Mouse (Mus musculus) liver, embryonic 11.5 days (tissue): ENCODE results near the gene Trim65. TPM values are rescaled to one million over a fixed set of nuclear protein-coding genes. Genes with fewer than 3 reads are reported as not detected.
A peak's percentile ranks its signal among the peaks of the same experiment; 100 is the strongest.

Experiments
- ATAC-seq: fragments of 200-750 bp; cut with Nextera tagmentation; replicated peaks from 2 replicates; pipeline ENCODE4 v1.8.0; 2017; ENCODE audit warnings: moderate number of reproducible peaks, mild to moderate bottlenecking, moderate TSS enrichment, moderate library complexity; ENCODE audit not compliant: low FRiP score
- DNase-seq: peaks from one replicate; pipeline ENCODE4 v3.0.0-alpha.2; 2017; ENCODE audit warnings: low spot score
- H3K27ac ChIP-seq: fragments of 300-500 bp; sonication (generic); 2 replicates; pipeline ENCODE4 v1.5.1; 2014; ENCODE audit warnings: mild to moderate bottlenecking, low read depth, low read length, control low read depth
- H3K27me3 ChIP-seq: fragments of 300-500 bp; sonication (generic); replicated peaks from 2 replicates; pipeline ENCODE4 v1.6.1; 2014; ENCODE audit warnings: low read length, mixed read lengths; ENCODE audit not compliant: control insufficient read depth, insufficient read depth
- H3K36me3 ChIP-seq: fragments of 300-500 bp; sonication (generic); 2 replicates; pipeline ENCODE4 v1.6.1; 2014; ENCODE audit warnings: mild to moderate bottlenecking, low read length, moderate library complexity, mixed read lengths; ENCODE audit not compliant: control insufficient read depth, insufficient read depth
- H3K4me1 ChIP-seq: fragments of 300-500 bp; sonication (generic); replicated peaks from 2 replicates; pipeline ENCODE4 v1.6.1; 2014; ENCODE audit warnings: low read length, mixed read lengths; ENCODE audit not compliant: control insufficient read depth, insufficient read depth
- H3K4me2 ChIP-seq: fragments of 300-500 bp; sonication (generic); 2 replicates; pipeline ENCODE4 v1.6.1; 2014; ENCODE audit warnings: mild to moderate bottlenecking, control low read depth, moderate library complexity
- H3K4me3 ChIP-seq: fragments of 300-500 bp; sonication (generic); 2 replicates; pipeline ENCODE4 v1.5.1; 2014; ENCODE audit warnings: low read depth, low read length, control low read depth
- H3K9ac ChIP-seq: fragments of 300-500 bp; sonication (generic); 2 replicates; pipeline ENCODE4 v1.6.1; 2014; ENCODE audit warnings: low read depth, low read length, control low read depth
- H3K9me3 ChIP-seq: fragments of 300-500 bp; sonication (generic); 2 replicates; pipeline ENCODE4 v1.6.1; 2016; ENCODE audit warnings: low read length, inconsistent platforms, mixed read lengths; ENCODE audit not compliant: control insufficient read depth
- WGBS: fragments of 180-500 bp; shearing (Covaris S2); extraction: QIAGEN DNeasy Blood & Tissue Kit; methylation state at CpG from one replicate; pipeline ENCODE4 v1.1.7; 2014; 5-methylcytosine and 5-hydroxymethylcytosine counted together
- polyA plus RNA-seq: library from polyadenylated mRNA; unstranded; fragments of >200 nt; fragmentation: Nextera tagmentation; extraction: Ambion mirVana; gene quantifications from 2 replicates; pipeline ENCODE4 v1.2.1, GENCODE M21; 2014

Gene Trim65
- polyA plus RNA-seq, 1 experiment from 2014 or later = 3.5 TPM

DNA sequence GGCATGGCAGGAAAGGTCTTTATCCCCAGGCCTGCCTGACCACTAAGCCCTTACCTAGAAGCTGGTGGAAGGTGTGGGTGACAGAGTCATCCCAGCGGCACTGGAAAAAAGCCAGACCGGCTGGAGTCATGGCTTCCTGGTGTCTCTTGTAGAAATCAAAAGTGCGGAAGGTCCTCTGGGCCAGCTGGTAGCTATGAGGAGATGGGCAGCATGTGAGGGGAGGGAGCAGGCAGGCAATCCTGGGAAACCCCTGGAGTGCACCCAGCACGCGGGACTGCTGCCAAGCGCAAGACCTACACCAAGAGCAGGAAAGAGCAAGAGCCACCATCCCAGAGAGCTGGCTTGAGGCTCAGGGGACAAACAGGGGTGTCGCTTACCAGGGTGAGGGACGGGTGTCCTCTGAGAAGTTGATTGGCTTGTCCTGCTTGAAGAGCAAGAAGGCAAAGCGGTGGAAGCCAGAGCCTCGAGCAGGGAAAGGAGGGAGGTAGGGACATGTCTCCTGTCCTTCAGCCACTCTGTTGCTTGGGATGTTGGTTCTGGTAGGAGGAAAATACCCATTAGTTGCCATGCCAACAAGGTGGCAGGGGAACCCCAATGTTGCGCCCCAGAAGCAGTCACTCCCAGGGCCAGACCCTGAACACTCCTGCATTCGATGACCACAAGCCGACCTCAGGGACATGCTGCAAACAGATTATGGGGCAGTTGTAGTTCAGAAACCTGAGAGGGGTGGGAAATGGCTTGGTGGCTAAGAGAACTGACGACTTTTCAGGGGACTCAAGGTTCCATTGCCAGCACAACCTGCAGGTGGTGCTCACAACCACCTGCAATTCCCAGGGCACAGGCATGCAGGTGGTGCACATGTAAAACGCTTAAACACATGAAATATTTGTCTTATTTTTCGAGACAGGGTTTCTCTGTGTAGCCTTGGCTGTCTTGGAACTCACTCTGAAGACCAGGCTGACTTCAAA is 1.7 kb upstream of the Trim65 start:
- DNase-seq = no peak
- Histone ChIP-seq H3K4me1 (peaks cover 13% of the 10 kb centered on the region), H3K9me3 (no peaks in the 10 kb centered on the region), H3K36me3 (peaks cover 21% of the 10 kb centered on the region), H3K4me2 (no peak overlapping the region), H3K27ac (no peak overlapping the region), H3K27me3 (no peaks in the 10 kb centered on the region), H3K9ac (0 out of 2 replicates have a peak overlapping the region, but pooled peaks have one; percentile 20), H3K4me3 (no peak overlapping the region)
- 85% methylated on average over 16 of the region's 16 CpGs for WGBS
- ATAC-seq = no peak

DNA sequence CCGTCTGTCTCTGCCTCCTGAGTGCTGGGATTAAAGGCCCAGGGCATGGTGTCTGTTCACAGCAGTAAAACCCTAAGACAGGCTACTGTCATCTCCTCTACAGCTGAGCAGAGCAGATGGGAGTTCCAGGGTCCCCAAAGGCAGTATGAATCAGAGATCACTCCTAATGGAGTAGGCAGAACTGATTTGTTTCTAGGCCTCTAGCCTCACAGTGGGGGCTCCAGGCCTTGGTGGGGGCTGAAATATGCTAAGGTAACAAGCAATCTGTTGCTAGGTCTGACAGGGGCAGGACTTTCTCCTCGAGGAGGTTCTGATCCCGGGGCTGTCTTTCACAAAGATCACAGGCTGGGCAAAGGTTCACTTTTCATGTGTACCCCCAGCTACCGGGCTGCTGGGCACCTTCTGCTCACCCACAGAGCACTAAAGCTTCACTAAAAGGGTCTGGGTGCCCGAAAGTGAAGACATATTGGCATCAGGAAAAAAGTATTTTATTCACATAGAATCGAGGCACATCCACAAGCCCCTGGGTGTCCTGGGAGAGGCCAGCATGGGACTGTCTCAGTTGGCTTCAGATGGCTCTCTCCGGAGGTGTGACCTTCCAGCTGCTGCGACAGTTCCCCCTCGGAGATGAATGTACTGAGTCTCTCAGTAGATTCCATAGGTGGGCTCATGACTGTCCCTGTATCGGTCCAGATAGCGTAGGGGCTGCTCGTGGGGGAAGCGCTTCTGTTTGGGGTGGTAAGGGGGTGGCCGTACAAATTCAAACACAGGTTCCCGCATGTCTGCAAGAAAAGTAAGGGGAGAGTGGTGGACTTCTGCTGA is 632 bp upstream of the Trim65 start:
- H3K9me3 ChIP-seq = no peaks in the 10 kb centered on the region
- ATAC-seq (no peak), DNase-seq (no peak)
- H3K27ac ChIP-seq = peak overlapping the region; percentile 81; the same call in 1 of the 2 replicates
- peak overlapping the region; percentile 80; the same call in 1 of the 2 replicates for H3K9ac ChIP-seq
- WGBS = 83% methylated on average over 15 of the region's 15 CpGs
- peaks cover 21% of the 10 kb centered on the region for H3K36me3 ChIP-seq
- peak overlapping the region; percentile 88 for H3K4me2 ChIP-seq
- H3K4me1 ChIP-seq = peaks cover 19% of the 10 kb centered on the region
- H3K27me3 ChIP-seq = no peaks in the 10 kb centered on the region
- H3K4me3 ChIP-seq = peak overlapping the region; percentile 68

DNA sequence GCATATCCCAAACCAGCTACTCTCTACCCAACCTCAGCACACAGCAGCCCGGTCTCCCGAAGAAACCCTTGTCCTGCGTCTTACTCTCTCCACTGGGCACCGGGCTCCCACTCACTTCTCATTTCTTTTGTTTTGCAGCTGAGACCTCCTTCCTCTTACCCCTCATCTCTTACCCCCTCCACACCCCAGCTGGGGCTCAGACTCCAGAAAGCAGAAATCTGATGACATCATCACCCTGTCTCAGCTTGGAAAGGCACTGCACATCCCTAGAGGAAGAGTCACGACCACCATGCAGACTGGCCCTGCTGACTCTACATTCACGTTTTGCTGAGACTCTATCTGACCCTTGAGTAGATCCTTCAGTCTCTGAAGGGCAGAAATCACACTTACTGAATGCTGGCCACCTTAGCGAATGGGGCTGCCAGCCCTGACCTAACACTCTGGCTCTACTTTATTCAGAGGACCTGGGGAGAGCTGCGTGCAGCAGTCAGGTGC is 888 bp downstream of the Trim65 start:
- no peak for ATAC-seq

DNA sequence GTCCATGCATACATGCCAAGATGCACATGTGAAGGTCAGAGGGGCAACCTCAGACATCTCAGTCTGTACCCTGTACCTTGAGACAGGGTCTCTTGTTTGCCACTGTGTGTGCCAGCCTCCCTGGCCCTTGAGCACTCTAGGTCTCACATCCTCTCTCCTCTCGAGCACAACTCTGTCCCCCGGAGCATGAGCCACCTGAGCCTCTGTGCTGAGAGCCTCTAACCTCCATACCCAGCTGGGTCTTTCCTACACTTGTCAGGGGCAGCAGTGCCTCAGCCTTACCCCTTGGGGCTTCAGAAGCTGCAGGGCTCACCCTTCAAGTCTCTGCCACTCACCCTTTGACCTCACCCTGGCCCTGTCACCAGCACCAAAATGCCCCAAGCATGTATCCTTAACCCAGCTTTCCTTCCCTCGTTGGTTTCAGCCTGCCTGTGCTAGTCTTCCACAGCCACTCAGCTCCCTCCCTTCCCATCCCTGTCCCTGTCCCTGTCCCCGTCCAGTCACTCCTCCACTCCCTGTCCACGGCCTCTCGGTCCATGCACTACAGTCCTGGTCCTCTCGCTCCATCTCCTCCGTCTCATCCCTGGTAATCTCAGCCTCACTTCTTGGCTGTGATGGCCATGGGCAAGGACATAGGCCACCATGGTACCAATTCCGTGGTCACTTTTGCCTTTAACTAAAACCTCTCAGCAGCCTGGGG is 1.7 kb downstream of the Trim65 start:
- Histone ChIP-seq H3K9me3 (no peaks in the 10 kb centered on the region), H3K36me3 (peaks cover 20% of the 10 kb centered on the region), H3K9ac (no peak overlapping the region), H3K4me1 (peaks cover 21% of the 10 kb centered on the region), H3K4me2 (peak overlapping the region; percentile 88), H3K4me3 (no peak overlapping the region; the same call in 1 of the 2 replicates), H3K27me3 (no peaks in the 10 kb centered on the region), H3K27ac (no peak overlapping the region)
- ATAC-seq (no peak), DNase-seq (no peak)
- 78% methylated on average over 9 of the region's 9 CpGs for WGBS

More for the DNA sequence above, 888 bp downstream of the Trim65 start:
- Histone ChIP-seq H3K4me3 (peak overlapping the region; percentile 68), H3K4me2 (peak overlapping the region; percentile 88), H3K27me3 (no peaks in the 10 kb centered on the region), H3K9me3 (no peaks in the 10 kb centered on the region), H3K4me1 (peaks cover 21% of the 10 kb centered on the region), H3K9ac (peak overlapping the region; percentile 80), H3K36me3 (peaks cover 25% of the 10 kb centered on the region), H3K27ac (peak overlapping the region; percentile 81; the same call in 1 of the 2 replicates)
- DNase-seq = no peak
- 40% methylated on average over 8 of the region's 8 CpGs for WGBS

DNA sequence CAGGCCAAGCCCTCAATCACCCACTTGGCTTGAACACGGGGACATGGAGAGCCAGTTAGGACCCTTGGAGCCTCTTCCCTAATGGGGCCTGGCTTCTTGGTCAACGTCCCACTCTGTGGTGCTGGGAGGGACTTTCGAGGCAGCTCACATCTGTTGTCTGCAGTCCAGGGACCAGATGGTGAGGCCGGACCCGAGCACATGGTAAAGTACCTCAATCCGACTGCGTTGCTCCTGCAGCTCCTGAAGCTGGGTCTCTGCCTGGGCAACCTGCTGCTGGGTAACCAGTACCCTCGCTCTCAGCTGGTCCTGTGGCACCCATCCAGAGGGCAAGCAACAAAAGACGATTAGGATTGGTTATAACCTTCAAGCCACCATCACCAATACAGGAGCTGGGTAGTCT is 2.9 kb downstream of the Trim65 start:
- Histone ChIP-seq H3K4me3 (no peak overlapping the region), H3K36me3 (peaks cover 19% of the 10 kb centered on the region), H3K27ac (no peak overlapping the region), H3K4me1 (peaks cover 21% of the 10 kb centered on the region), H3K27me3 (no peaks in the 10 kb centered on the region), H3K9me3 (no peaks in the 10 kb centered on the region), H3K9ac (no peak overlapping the region), H3K4me2 (no peak overlapping the region)
- 89% methylated on average over 9 of the region's 9 CpGs for WGBS
- no peak for DNase-seq
- no peak for ATAC-seq

DNA sequence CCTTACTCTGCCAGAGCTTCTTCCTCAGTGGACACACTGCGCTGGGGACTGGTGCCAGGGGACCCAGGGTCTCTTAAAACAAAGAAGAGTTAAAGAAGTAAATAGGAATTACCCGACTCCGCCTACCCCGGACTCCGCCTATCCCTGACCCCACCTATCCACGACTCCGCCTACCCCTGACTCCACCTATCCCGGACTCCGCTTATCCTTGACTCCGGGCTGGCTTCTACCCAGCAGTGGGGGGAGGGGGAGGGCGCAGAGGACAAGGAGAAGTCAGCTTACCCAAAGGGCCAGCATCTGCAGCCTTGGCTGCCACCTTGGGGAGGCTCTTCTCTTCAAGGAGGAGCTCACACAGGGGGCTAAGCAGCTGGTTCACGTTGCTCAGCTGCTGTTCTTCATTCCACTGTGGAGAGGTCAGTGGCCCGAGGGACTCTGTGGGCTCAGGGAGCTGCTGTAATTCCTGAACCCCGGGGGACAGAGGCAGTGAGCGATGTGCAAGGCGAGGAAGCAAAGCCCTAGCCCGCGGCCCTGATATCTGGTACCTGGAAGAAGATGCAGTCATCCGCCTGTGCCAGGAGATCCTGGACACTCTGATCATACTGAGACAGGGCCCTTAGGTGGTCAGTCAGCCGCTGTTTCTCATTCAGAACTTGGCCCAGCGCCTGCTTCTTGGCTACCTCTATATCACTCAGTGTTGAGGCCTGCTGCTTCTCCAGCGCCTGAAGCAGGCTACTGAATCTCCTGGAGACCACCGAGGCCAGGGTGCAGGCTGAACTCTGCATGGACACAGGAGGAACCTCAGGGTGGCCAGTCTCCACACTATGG is 3.6 kb downstream of the Trim65 start, which contains the start of gene Trim47:
Gene Trim47, minus strand, starts transcription at position 55 of the 825 bp plus-strand sequence.
- WGBS = 41% methylated on average over 23 of the region's 23 CpGs
- peaks cover 22% of the 10 kb centered on the region for H3K36me3 ChIP-seq

DNA sequence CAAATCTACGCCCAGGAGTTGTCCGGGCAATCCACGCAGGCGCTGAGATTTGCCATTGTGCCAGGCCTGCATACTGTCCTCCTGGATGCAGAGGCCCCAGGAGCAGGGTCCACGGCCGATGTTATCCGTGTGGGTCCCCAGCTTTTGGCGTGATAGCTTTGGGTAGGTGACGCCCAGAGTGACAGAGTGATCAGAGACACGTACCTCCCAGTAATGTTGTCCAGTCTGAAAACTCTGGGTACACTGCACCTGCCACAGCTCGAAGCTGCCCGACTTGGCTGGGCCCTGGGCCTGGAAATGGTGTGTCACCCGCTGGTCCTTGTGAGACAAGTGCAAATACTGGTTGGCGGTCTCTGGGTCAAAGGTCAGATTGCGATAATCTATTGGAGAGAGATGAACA is 4.7 kb downstream of the Trim65 start:
- Histone ChIP-seq H3K9ac (no peak overlapping the region), H3K4me3 (no peak overlapping the region), H3K36me3 (peaks cover 17% of the 10 kb centered on the region), H3K4me1 (peaks cover 21% of the 10 kb centered on the region), H3K4me2 (no peak overlapping the region), H3K27me3 (no peaks in the 10 kb centered on the region), H3K27ac (no peak overlapping the region), H3K9me3 (no peaks in the 10 kb centered on the region)
- no peak for DNase-seq
- ATAC-seq = no peak
- WGBS = 86% methylated on average over 15 of the region's 15 CpGs

More for the DNA sequence above, 3.6 kb downstream of the Trim65 start, which contains the start of gene Trim47:
- peak; percentile 67 for DNase-seq
- no peaks in the 10 kb centered on the region for H3K27me3 ChIP-seq
- H3K9ac ChIP-seq = peak within 1 kb of the TSS; percentile 17; the same call in 1 of the 2 replicates
- H3K27ac ChIP-seq = peak within 1 kb of the TSS; percentile 16; the same call in 1 of the 2 replicates
- no peaks in the 10 kb centered on the region for H3K9me3 ChIP-seq
- H3K4me3 ChIP-seq = peak within 1 kb of the TSS; percentile 13; the same call in 1 of the 2 replicates
- peak within 1 kb of the TSS; percentile 50 for H3K4me2 ChIP-seq
- H3K4me1 ChIP-seq = peaks cover 21% of the 10 kb centered on the region
- ATAC-seq = peak; percentile 61
